Mouse (Mus musculus) adrenal gland, postnatal 10 days (tissue): ENCODE measurements around the gene Ezr. TPM values are rescaled to one million over a fixed set of nuclear protein-coding genes. Genes with fewer than 3 reads are reported as not detected.
A peak's percentile ranks its signal among the peaks of the same experiment; 100 is the strongest.
"Not testable (repeated sequence)": the region's sequence is repeated elsewhere in the genome, so short reads cannot be mapped to it uniquely, and the experiment has no call there.

Source experiments
- DNase-seq: peaks from one replicate; pipeline ENCODE4 v3.0.0; 2021; ENCODE audit warnings: mixed read lengths
- total RNA-seq, 2 experiments: library from RNA; stranded (reverse); gene quantifications; 2 replicates each; pipeline ENCODE4 v1.2.3; 2021

Gene Ezr
- total RNA-seq, 2 experiments from 2014 or later, result 18.2 to 21.2 TPM

DNA sequence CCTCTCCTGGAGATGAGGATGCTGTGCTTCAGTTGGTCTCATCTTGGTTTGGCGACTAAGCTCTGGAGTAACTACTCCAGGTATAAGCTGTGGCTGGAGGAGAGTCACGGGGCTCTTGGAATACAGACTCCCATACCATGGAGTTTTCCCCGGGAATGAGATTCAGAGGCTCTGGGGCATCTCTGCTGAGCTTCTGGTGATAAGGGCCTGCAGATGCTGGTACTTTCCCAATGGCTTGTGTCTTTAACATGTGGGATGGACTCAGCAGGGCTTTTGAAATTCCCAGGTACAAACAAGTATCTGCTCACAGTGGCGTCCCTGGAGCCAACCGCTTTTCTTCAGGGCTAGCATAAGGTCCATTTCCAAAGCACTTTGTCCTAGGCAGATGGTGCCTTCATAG lies 75.2 kb downstream of the Ezr start:
- DNase-seq, result not testable (repeated sequence)

DNA sequence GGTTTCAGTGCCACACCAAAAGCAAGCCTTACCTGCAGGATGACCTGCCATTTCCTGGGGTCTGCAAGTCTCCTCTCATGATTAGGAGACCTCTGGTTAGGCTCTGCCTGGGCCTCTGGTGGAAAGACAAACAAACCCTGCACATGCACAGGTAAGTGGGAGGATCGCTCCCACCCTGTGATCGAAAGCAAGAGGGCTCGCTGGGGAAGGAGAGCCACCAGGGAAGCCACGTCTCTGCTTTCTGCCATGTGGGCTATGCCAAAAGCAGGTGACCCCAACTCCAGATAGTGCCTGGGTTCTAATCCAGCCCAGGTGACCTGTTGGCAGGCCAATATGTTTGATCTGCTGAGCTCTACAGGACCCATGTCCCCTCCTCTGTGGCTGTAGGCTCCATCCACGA lies 76.1 kb downstream of the Ezr start:
- not testable (repeated sequence) for DNase-seq

DNA sequence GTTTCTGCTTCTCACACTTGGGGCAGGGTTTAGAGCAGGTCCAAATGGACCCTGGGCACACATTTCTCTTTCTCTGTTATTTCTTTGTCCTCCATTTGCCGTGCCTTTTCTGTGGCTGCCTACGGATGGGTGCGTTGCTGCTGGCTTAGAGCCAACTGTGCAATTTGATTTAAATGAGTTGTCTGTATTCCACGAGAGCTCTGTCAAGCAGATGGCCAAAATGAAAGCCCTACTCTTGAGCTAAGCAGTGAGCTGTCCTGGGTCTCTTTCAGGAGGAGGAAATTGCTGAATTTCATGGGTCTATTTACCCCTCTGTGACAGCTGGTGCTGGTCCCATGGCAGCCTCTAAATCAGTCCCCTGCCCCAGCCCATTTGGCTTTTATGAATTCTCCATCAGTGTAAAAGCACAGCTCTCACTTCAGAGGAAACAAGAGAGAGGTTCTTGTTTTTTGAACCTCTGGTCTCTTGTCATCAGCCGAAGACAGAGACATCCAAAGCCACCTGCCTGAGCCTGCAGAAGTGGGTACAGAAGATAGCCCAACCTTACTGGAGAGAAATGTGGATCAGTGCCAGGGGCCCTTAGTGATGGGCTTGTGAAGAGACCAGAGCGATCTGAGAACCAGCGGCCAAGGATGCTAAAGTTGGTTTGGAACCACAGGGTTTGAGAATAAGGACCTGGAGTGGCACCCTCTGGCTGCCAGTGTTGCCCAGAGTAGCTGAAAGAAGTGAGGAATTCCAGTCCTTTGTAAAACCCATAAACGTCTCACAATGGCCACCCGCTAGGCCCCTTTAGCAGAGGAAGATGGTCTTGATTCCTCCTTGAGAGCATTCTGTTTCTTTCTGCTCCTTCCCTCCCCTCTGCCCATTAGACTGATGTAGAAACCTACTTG lies 79.0 kb downstream of the Ezr start:
- DNase-seq, result not testable (repeated sequence)

DNA sequence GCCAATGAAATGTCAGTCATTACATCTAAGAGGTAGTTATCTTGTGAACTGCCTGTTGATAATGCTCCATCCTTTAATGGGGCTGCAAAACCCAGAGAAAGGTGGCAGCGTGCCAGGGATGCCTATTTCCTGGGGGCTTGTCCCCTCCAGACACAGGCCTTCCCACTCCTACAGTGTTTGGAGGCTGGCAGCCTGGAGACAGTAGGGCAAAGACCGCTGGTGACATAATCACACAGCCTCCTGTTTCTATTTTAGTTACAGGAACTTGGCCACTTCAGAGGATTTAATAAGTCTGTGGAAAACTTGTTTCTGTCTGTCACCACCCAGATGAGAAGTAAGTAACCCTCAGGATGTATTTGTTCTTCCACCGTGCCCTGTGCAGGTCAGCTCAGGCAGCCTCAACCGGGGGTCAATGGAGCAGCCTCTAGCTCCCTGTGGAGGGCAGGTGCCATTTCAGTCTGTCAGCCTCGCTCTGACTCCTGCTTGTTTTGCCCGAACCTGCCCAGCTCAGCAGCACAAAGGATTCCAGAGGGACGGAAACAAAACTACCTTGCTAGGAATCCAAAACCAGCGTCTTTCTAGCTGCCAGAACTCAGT lies 79.9 kb downstream of the Ezr start:
- DNase-seq, result not testable (repeated sequence)

DNA sequence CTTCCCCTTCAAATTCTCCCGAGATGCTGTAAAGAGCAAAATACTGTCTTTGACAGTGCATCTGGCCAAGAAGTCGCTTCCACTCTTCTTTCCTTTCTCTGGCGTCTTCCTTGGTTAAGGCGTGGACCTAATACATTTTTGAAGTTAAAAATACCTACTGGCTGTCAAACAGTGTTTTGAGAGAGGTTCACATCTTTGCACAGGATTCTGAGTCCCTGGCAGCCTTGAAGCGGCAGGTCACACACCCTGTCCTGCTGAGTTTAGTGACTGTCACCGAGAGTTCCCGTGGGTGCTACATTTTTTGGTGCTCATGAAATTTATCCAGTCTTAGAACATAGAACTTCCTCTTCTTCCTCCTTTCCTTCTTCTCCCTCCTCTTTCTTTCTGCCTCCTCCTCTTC lies 82.5 kb downstream of the Ezr start:
- not testable (repeated sequence) for DNase-seq

DNA sequence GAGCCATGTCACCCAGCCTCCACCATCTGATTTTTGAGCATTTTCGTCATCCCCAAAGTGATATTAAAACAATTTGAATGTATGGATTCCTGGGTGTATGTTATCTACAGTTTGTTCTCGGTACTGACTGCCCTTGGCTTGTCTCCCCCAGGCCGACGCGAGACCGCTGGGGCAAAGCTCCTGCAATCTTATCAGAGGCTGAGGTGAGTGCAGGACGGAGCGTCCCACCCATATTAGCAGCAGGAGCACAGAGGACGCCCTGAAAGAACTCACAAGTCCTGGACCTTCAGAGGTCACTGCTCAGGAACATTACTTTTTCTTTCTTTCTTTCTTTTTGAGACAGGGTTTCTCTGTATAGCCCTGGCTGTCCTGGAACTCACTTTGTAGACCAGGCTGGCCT lies 83.1 kb downstream of the Ezr start:
- DNase-seq, result not testable (repeated sequence)

DNA sequence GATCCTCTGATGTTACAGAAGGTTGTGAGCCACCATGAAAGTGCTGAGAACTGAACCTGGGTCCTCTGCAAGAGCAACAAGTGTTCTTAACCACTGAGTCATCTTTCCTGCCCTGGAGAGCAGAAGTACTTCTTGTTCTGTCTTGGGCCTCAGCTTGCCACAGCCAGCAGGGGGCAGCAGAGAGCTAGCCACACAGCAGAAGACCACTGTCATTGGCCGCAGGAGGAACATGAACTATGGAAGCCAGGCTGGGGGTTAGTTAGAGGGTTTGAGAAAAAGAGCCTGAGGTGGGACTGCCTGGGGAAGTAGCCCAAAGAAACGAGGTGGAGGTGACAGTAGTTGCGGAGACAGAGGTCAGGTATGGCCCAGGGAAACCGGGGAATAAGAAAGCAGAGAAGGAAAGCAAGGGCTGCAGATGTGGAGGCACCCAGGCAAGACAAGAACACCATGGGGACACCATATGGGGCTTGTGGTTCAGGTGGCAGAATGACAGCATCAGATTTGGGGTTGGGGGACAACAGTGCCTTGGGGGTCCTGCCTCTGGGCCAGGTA lies 85.3 kb downstream of the Ezr start:
- DNase-seq, result peak; percentile 67

DNA sequence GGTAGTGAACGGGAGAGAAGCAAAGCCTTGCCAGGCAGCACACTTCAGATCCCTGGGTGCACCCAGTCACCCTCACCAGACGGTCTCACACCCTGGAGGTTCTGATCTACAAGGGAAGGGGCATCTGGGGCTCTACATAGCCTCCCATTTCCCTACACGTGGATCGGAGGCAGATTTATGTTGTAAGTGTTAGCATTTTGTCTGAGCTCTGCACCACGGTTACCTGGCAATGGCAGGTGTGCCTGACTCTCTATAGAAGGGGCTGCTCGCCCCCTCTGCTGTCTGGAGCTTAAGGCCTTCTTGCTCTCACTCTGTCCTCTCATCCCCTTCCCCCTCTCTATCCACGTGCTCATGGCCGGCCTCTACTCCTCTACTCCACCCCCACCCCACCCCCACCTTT lies 86.1 kb downstream of the Ezr start:
- not testable (repeated sequence) for DNase-seq

DNA sequence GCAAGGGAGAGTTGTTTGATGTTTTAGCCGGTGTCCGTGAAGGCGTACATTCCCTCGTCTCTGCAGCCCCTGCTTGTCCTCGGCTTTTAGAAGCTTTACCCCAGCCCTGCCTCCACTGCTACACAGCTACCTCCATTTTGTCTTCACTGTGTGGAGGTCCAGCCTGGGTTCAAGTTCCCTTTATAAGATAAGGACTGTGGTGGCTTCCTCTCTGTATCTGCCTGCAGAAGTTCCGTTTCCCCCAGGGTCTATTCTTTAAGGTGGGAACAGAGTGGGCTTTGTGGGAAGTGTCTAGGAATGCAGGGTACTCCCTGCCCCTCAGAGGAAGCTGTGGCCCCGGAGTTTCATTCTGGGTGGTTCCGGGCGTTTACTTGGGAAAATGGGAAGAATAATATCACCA lies 86.9 kb downstream of the Ezr start:
- not testable (repeated sequence) for DNase-seq

DNA sequence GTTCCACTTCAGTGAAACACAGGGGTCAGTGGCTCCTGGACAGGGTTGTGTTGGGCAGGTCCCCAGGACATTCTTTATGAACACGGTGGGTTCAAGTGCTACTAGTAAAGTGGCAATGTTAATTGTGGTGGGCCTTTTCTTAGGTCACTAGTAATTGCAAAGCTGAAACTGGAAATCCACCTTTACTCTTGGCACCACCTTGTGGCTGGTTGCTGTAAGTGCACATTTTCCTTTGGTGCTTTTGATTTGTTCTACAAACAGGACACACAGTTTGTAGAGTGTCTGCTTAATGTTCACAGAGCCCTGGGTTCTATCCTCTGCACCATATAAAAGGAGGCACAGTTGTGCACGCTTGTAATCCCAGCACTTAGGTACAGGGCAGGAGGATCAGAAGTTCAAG lies 91.0 kb downstream of the Ezr start:
- peak; percentile 93 for DNase-seq

DNA sequence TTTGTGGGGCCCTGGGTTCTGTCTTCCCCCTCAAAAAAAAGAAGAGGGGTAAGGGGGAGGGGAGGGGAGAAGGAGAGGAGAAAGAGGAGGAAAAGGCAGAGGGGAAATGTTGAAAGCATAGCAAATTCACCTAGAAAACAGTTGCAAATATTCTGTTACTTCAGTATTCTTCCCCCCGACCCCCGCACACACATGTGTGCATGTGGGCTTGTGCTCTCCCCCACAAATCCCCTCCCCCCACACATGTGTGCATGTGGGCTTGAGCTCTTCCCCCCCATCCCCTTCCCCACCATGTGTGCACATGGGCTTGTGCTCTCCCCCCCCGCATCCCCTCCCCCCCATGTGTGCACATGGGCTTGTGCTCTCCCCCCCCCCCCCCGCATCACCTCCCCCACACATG lies 93.2 kb downstream of the Ezr start:
- DNase-seq, result not testable (repeated sequence)

Other genes with a start within 250 kb of the Ezr start
- gene Dynlt1c, start 181.1 kb downstream of the Ezr start, total RNA-seq, result 10 to 100 TPM in 1 of 2 experiments, 1 to 10 TPM in 1; 6.1 to 12.0 TPM
- gene Dynlt1f, start 126.9 kb downstream of the Ezr start, total RNA-seq, result 100 to 1,000 TPM; 122 to 127 TPM
- gene Sytl3, start 123.7 kb downstream of the Ezr start, total RNA-seq, result 1 to 10 TPM in 1 of 2 experiments, under 1 TPM in 1; 0.99 to 1.1 TPM
- 10 to 100 TPM; 41.9 to 45.7 TPM for gene Rsph3b, start 165.9 kb upstream of the Ezr start, total RNA-seq
- gene Tagap1, start 178.4 kb upstream of the Ezr start, total RNA-seq, result 10 to 100 TPM; 11.0 to 17.0 TPM
- gene Rnaset2b, start 187.8 kb upstream of the Ezr start, total RNA-seq, result 100 to 1,000 TPM; 295 to 316 TPM
- under 1 TPM in 1 of 2 experiments, not detected in 1; 0.55 TPM for gene Gm49721, start 196.1 kb upstream of the Ezr start, total RNA-seq
- gene Gm1604a, start 242.8 kb upstream of the Ezr start, total RNA-seq, result not detected